Mouse (Mus musculus) thymus, adult 2 months (tissue): ENCODE measurements around the gene Slc35e2. TPM values are rescaled to one million over a fixed set of nuclear protein-coding genes. Genes with fewer than 3 reads are reported as not detected.
"Not testable (repeated sequence)": the region's sequence is repeated elsewhere in the genome, so short reads cannot be mapped to it uniquely, and the experiment has no call there.

ENCODE experiments used
- DNase-seq: peaks from one replicate; pipeline ENCODE4 v3.0.0; 2021
- H3K27ac ChIP-seq: fragments of 200-500 bp; 2 replicates; pipeline ENCODE4 v1.5.1; 2012; ENCODE audit warnings: low read length, control low read depth; ENCODE audit not compliant: control insufficient read depth, insufficient read depth
- H3K27me3 ChIP-seq: fragments of 200-500 bp; 2 replicates; pipeline ENCODE4 v1.6.1; 2012; ENCODE audit warnings: mild to moderate bottlenecking, low read length, moderate library complexity, mixed read lengths; ENCODE audit not compliant: control insufficient read depth, insufficient read depth
- H3K36me3 ChIP-seq: fragments of 200-500 bp; 2 replicates; pipeline ENCODE4 v1.6.1; 2012; ENCODE audit warnings: mild to moderate bottlenecking, low read length, moderate library complexity; ENCODE audit not compliant: control insufficient read depth, insufficient read depth
- H3K4me1 ChIP-seq: fragments of 200-500 bp; replicated peaks from 2 replicates; pipeline ENCODE4 v1.6.1; 2012; ENCODE audit warnings: low read length; ENCODE audit not compliant: control insufficient read depth, insufficient read depth
- H3K4me3 ChIP-seq: fragments of 200-500 bp; 2 replicates; pipeline ENCODE4 v1.5.1; 2012; ENCODE audit warnings: mild to moderate bottlenecking, low read length, control low read depth, moderate library complexity; ENCODE audit not compliant: control insufficient read depth, insufficient read depth
- CTCF ChIP-seq: fragments of 200-500 bp; IDR thresholded peaks from 2 replicates; pipeline ENCODE4 v1.5.1; 2012; ENCODE audit warnings: mild to moderate bottlenecking, control low read depth, low read length, moderate library complexity, borderline replicate concordance; ENCODE audit not compliant: control insufficient read depth, poor library complexity, insufficient read depth; ENCODE audit errors: extremely low read depth
- POLR2A ChIP-seq: fragments of 200-500 bp; IDR thresholded peaks from 2 replicates; pipeline ENCODE4 v1.6.1; 2012; ENCODE audit warnings: mild to moderate bottlenecking, low read length, control low read depth, moderate library complexity; ENCODE audit not compliant: control insufficient read depth, poor library complexity, insufficient read depth; ENCODE audit errors: extremely low read depth
- WGBS: fragments of 180-500 bp; shearing (Covaris S2); methylation state at CpG from one replicate; pipeline ENCODE4 v1.1.7; 2018; 5-methylcytosine and 5-hydroxymethylcytosine counted together
- polyA plus RNA-seq: library from polyadenylated mRNA; depleted of rRNA; stranded (reverse); fragments of >200 nt; gene quantifications from 2 replicates; pipeline ENCODE4 v1.2.3, GENCODE M21; 2012

The Slc35e2 gene
- polyA plus RNA-seq, 1 experiment: 17.1 TPM

- no peak for TF ChIP-seq POLR2A
- no peak for TF ChIP-seq CTCF
- Histone ChIP-seq H3K4me3 (no peak overlapping the region), H3K36me3 (no peaks in the 10 kb centered on the region), H3K27ac (no peak overlapping the region), H3K27me3 (no peaks in the 10 kb centered on the region), H3K4me1 (peaks cover 11% of the 10 kb centered on the region)
- 96% methylated on average over 7 of the region's 7 CpGs for WGBS
- DNase-seq: no peak
Observed at GRCm38 (mm10) chr4:155568632-155569370, 32.4 kb upstream of the Slc35e2 start.

- no peak overlapping the region for H3K4me3 ChIP-seq
- no peaks in the 10 kb centered on the region for H3K36me3 ChIP-seq
- no peaks in the 10 kb centered on the region for H3K27me3 ChIP-seq
- TF ChIP-seq CTCF: no peak
- no peak for TF ChIP-seq POLR2A
- peaks cover 6% of the 10 kb centered on the region for H3K4me1 ChIP-seq
- no peak overlapping the region for H3K27ac ChIP-seq
- DNase-seq: no peak
- 96% methylated on average over 6 of the region's 6 CpGs for WGBS
Observed at GRCm38 (mm10) chr4:155569818-155570217, 31.4 kb upstream of the Slc35e2 start.

GRCm38 (mm10) chr4:155570315-155570714 lies 30.9 kb upstream of the Slc35e2 start:
- 94% methylated on average over 11 of the region's 11 CpGs for WGBS
- H3K27ac ChIP-seq, H3K4me1 ChIP-seq: not testable (repeated sequence)

GRCm38 (mm10) chr4:155571442-155571841 lies 29.8 kb upstream of the Slc35e2 start:
- TF ChIP-seq CTCF (no peak), POLR2A (no peak)
- no peak for DNase-seq
- Histone ChIP-seq H3K4me3 (no peak overlapping the region), H3K27ac (no peak overlapping the region), H3K4me1 (peaks cover 5% of the 10 kb centered on the region), H3K27me3 (no peaks in the 10 kb centered on the region), H3K36me3 (no peaks in the 10 kb centered on the region; the same call in 1 of the 2 replicates)
- 86% methylated on average over 2 of the region's 2 CpGs for WGBS

More at GRCm38 (mm10) chr4:155570315-155570714, 30.9 kb upstream of the Slc35e2 start:
- H3K27me3 ChIP-seq, DNase-seq, H3K4me3 ChIP-seq, H3K36me3 ChIP-seq: not testable (repeated sequence)

GRCm38 (mm10) chr4:155573155-155573554 lies 28.1 kb upstream of the Slc35e2 start:
- Histone ChIP-seq H3K27me3 (no peaks in the 10 kb centered on the region), H3K36me3 (peaks cover 4% of the 10 kb centered on the region; the same call in 1 of the 2 replicates), H3K27ac (no peak overlapping the region), H3K4me1 (peaks cover 5% of the 10 kb centered on the region), H3K4me3 (no peak overlapping the region)
- no peak for TF ChIP-seq POLR2A
- TF ChIP-seq CTCF: no peak
- DNase-seq: no peak
- 69% methylated on average over 2 of the region's 2 CpGs for WGBS

GRCm38 (mm10) chr4:155573876-155574275 lies 27.3 kb upstream of the Slc35e2 start:
- Histone ChIP-seq H3K27ac (no peak overlapping the region), H3K36me3 (peaks cover 4% of the 10 kb centered on the region; the same call in 1 of the 2 replicates), H3K4me1 (peaks cover 5% of the 10 kb centered on the region), H3K27me3 (no peaks in the 10 kb centered on the region), H3K4me3 (no peak overlapping the region)
- 93% methylated on average over 9 of the region's 9 CpGs for WGBS
- DNase-seq: no peak
- TF ChIP-seq POLR2A (no peak), CTCF (no peak)

- H3K27me3 ChIP-seq: no peaks in the 10 kb centered on the region
- 9% methylated on average over 11 of the region's 11 CpGs for WGBS
- H3K4me3 ChIP-seq: no peak overlapping the region
- no peak for TF ChIP-seq POLR2A
- TF ChIP-seq CTCF: no peak
- peaks cover 9% of the 10 kb centered on the region; the same call in 1 of the 2 replicates for H3K36me3 ChIP-seq
- no peak overlapping the region for H3K27ac ChIP-seq
- peaks cover 5% of the 10 kb centered on the region for H3K4me1 ChIP-seq
- no peak for DNase-seq
Observed at GRCm38 (mm10) chr4:155574931-155575330, 26.3 kb upstream of the Slc35e2 start.
